Mouse (Mus musculus) myocyte (in vitro differentiated cells): ENCODE results near the gene Chrm4.

Experiments used
- CEBPB ChIP-seq: IDR thresholded peaks from 2 replicates; pipeline ENCODE4 v1.6.1; 2011; ENCODE audit warnings: mild to moderate bottlenecking, moderate library complexity; ENCODE audit not compliant: poor library complexity, insufficient read depth, severe bottlenecking
- E2F4 ChIP-seq: IDR thresholded peaks from one replicate; pipeline ENCODE4 v1.6.1; 2011; ENCODE audit warnings: mild to moderate bottlenecking, control low read depth, moderate library complexity; ENCODE audit not compliant: insufficient read depth
- MAX ChIP-seq: IDR thresholded peaks from one replicate; pipeline ENCODE4 v1.6.1; 2011; ENCODE audit warnings: low read depth, mild to moderate bottlenecking, control low read depth
- MYOD1 ChIP-seq, 3 experiments: IDR thresholded peaks; one replicate each; pipeline ENCODE4 v1.6.1; 2011; ENCODE audit warnings: control low read depth in 2 of 3, low read depth in 2 of 3, mild to moderate bottlenecking in 2 of 3, moderate library complexity in 1 of 3; ENCODE audit not compliant: insufficient read length in 2 of 3, control insufficient read depth in 1 of 3
- MYOG ChIP-seq, 3 experiments: IDR thresholded peaks; one replicate each; pipeline ENCODE4 v1.6.1; 2011; ENCODE audit warnings: control low read depth in 2 of 3, low read depth in 2 of 3, mild to moderate bottlenecking in 2 of 3; ENCODE audit not compliant: insufficient read length in 2 of 3, control insufficient read depth in 1 of 3, insufficient read depth in 1 of 3
- POLR2A ChIP-seq: IDR thresholded peaks from one replicate; pipeline ENCODE4 v1.6.1; 2011; ENCODE audit warnings: low read depth, mild to moderate bottlenecking, control low read depth, moderate library complexity; ENCODE audit not compliant: insufficient read length
- POLR2AphosphoS2 ChIP-seq: IDR thresholded peaks from one replicate; pipeline ENCODE4 v1.6.1; 2011; ENCODE audit warnings: low read depth, control low read depth; ENCODE audit not compliant: insufficient read length
- REST ChIP-seq: IDR thresholded peaks from one replicate; pipeline ENCODE4 v1.6.1; 2011; ENCODE audit warnings: mild to moderate bottlenecking, control low read depth, moderate library complexity; ENCODE audit not compliant: insufficient read depth, insufficient read length
- SRF ChIP-seq: IDR thresholded peaks from one replicate; pipeline ENCODE4 v1.6.1; 2011; ENCODE audit warnings: low read depth; ENCODE audit not compliant: control insufficient read depth, insufficient read length
- TCF12 ChIP-seq: IDR thresholded peaks from one replicate; pipeline ENCODE4 v1.6.1; 2011; ENCODE audit warnings: mild to moderate bottlenecking, control low read depth; ENCODE audit not compliant: poor library complexity, insufficient read depth, severe bottlenecking
- TCF3 ChIP-seq: IDR thresholded peaks from one replicate; pipeline ENCODE4 v1.6.1; 2011; ENCODE audit warnings: low read depth, control low read depth; ENCODE audit not compliant: insufficient read length
- USF1 ChIP-seq: IDR thresholded peaks from one replicate; pipeline ENCODE4 v1.6.1; 2011; ENCODE audit warnings: low read depth, mild to moderate bottlenecking, control low read depth, moderate library complexity

GRCm38 (mm10) chr2:91964610-91965204 is 37.7 kb downstream of the Chrm4 start:
- TF ChIP-seq POLR2A (no peak), TCF3 (no peak), USF1 (no peak), POLR2AphosphoS2 (no peak), SRF (no peak), E2F4 (no peak), TCF12 (no peak), MYOG (IDR thresholded peaks at IDR 0.05; ENCODE audit: control insufficient read depth in 1 of 3, insufficient read depth in 1 of 3, insufficient read length in 2 of 3, low read depth in 2 of 3) (no peak), MAX (no peak), MYOD1 (IDR thresholded peaks at IDR 0.05; ENCODE audit: control insufficient read depth in 1 of 3, insufficient read length in 2 of 3, low read depth in 2 of 3) (no peak), REST (no peak), CEBPB (no peak)
